Mouse (Mus musculus): Measurements from ENCODE around the gene Sstr2.

DNA sequence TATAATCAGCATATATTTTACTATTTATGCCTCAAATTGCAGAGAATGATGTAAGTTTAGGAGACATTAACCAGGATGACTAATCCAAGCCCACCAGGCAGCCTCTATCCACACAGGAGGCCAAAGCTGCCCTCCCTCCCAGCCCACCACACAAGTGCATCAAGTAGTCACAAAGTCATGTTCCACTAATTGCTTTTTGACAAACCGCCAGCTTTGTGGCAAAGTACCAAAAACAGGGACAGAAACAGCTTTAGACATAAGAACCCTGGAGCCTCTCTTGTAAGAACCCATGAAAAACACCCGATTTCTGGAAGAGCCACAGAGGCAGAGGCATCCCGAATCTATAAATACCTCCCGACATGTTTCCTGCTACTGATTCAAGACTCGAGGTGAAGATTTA lies 8.9 kb upstream of the Sstr2 start:
- TF ChIP-seq USF1 (IDR thresholded peaks at IDR 0.05; ENCODE audit: low read depth, low read length): no peak
- no peak for TF ChIP-seq ZC3H11A (IDR thresholded peaks at IDR 0.05; ENCODE audit: low read depth, low read length)
- TF ChIP-seq POLR2A (IDR thresholded peaks at IDR 0.05; ENCODE audit: control insufficient read depth in 1 of 2, insufficient read depth in 1 of 2, low read depth in 1 of 2, low read length in 2 of 2, poor library complexity in 1 of 2): no peak
- TF ChIP-seq GATA1 (IDR thresholded peaks at IDR 0.05; ENCODE audit: low read depth, low read length): no peak
- no peak for TF ChIP-seq TCF12 (IDR thresholded peaks at IDR 0.05; ENCODE audit: low read depth, low read length)
- TF ChIP-seq BHLHE40 (IDR thresholded peaks at IDR 0.05; ENCODE audit: borderline replicate concordance, low read depth, low read length): no peak

Data from MEL (cell line).